Mouse (Mus musculus): ENCODE data around the gene Cd247.
A peak's percentile ranks its signal among the peaks of the same experiment; 100 is the strongest.

The Cd247 gene

GRCm38 (mm10) chr1:165853131-165853721 lies 64.7 kb downstream of the Cd247 start:
- no peak for DNase-seq (ENCODE audit: low spot score)

DNA sequence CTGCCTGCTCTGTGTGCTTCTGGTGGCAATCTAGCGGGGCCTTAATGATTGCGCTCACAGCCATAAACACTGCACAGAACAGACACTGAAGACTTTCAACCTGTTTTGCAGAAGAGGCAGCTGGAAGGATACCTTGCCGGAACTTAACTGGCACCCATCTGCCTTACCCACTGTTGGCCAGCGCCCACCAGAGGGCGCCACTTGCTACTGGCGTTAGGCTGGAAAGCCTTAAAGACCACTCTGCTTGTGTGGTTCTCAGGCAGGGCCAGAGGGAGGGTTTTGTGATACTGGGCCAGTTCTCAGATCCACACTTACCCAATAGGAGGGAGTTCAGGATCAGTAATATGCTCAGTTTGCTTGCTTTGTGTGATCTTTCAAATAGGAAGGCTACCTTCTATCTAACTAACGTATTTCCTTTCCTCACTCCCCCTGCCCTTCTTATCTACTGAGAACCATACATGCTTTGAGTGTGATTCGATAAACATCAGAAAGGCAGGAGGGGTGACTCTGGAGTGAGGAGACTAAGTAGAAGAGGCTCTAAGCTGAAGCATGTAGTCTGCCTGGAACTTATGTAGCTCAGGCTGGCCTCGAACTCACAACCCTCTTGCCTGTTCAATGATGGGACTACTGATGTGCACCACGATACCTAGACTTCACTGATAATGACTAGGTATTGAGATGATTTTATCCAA lies 65.4 kb downstream of the Cd247 start:
- peak; percentile 55 for DNase-seq (ENCODE audit: low spot score)

DNA sequence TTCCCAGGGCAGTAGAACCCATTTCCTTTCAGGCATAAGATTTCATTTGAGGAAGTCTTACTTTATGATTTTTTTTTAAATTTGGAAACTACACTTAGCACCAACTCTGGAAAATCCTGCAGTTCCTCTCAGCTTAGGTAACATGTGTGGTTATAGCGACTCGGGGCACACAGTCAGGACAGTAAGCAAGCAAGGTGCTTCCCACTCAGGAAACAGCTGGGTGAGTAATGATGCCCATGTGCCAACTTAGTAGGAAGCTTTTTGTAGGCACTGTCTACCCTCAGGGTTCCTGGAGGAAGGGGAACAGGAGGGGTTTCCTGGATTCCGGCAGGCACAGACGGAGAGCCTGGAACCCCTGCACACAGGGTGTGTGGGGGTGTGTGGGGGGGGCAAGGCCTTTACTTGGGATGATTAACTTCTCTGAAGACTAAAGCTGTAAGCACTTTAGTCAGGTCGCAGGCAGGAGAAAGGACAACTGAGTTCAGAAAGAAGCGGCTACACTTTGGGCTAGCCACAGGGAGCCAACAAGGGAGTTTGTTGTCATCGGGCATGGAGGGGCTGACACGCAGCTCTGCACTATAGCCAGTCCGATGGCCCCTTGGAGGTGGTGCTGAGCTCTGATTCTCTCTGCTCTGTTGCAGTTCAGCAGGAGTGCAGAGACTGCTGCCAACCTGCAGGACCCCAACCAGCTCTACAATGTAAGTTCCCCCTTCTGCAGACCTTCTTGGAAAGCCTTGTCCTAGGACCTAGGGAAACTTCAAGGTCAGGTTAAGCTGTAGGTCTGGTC lies 67.5 kb downstream of the Cd247 start:
- DNase-seq (ENCODE audit: low spot score): no peak

DNA sequence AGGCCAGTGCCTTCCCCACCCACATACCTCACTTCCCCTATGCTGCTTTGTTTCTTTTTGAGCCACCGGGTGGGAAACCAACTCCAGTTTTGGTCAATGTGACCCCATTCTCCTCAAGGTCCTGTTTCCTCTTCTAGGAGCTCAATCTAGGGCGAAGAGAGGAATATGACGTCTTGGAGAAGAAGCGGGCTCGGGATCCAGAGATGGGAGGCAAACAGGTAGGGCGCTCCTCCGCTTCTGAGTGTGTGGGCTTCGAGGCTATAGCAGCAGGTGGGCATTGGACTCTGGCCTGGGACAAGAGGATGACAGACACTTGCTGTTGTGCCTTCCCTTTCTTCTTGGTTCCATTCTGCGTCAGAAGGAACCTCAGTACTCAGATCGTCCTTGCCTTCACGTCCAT lies 68.8 kb downstream of the Cd247 start:
- DNase-seq (ENCODE audit: low spot score): no peak

- no peak for DNase-seq (ENCODE audit: low spot score)
These were observed 69.9 kb downstream of the Cd247 start for GRCm38 (mm10) chr1:165858356-165858755.

DNA sequence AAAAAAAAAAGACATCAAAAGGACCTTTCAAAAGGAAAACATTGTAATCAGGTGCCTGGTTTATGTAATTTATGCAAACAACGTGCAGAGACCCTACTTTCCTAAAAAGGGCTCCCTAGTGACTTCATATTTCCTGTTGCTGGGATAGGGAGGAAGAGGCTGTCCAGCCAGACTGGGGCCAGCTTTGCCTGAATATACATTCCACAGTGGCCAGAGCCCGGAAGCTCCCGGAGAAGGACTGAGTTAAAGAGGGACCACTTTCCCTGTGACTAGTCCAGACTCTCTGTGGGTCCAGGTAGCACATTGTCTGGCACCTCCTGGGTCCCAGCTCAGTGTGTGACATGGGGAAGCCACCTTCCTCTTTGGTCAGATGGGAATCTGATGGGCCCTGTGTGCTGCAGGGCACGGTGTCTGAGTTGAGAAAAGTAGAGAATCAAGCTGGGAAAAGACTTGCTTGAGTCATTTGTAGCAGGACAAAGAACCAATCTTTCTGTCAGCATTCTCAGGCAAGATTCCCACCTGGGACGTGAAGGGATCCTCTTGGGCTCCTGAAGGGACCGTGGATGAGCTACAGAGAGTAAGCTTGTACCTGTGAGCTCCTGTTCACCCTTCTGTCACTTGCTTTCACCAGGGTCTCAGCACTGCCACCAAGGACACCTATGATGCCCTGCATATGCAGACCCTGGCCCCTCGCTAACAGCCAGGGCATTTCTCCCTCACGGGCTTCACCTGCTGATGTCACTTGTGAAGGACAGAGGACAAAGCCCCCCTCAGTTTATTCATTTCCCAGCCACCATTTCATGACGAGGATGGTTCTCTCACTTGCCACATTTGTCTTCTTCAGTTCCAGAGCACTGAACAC lies 72.1 kb downstream of the Cd247 start:
- DNase-seq (ENCODE audit: low spot score): no peak

- no peak for DNase-seq (ENCODE audit: low spot score)
These were observed 72.7 kb downstream of the Cd247 start for GRCm38 (mm10) chr1:165861235-165861609.

DNA sequence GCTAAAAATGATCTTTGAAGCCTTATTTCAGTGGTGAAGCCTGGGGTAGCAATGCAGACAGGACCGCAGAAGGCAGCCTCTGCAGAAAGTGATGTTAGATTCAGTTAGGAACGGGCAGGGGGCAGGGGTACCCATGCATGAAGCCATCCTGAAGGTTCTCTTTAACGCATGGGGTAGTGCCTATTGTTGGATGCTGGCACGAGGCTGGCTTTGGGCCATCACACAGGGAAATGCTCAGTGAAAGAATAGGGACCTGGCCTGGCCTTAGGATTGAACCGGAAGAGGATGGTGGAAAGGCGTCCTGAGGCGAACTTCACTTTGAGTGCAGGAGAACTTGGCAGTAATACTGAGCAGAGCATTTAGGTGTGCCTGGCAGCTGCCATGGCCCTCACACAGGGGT lies 73.6 kb downstream of the Cd247 start:
- DNase-seq (ENCODE audit: low spot score): no peak

- no peak for DNase-seq (ENCODE audit: low spot score)
These were observed 76.6 kb downstream of the Cd247 start for GRCm38 (mm10) chr1:165864864-165865795.

DNA sequence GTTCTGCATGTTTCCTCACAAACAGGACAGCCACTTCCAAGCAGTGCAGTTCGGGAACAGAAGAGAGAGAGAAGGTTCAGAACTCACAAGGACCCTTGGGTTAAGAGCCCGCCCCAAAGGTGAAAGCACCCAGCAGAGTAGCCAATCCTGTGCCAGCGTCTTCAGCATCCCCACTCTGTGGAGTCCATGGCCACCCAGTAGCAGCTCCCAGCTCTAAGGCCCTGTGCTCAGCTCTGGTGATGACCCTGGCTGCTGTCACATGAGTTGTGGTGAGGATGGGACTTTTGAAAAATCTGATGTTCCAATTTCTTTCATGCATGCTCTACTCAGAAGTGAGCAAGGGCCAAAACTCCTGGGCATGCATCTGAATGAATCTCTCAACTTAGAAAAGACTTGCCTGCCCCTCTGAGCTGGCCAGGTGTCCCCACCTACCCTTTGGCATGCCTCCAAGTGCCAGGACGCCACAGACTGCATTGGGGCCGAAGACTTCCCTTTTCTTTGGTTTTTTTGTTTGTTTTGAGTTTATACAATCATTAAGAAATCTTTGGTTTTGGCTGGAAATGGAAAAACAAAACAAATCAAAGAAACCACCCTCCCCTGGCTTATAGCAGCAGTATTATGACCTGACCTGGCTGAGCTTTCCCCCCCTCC lies 78.3 kb downstream of the Cd247 start:
- no peak for DNase-seq (ENCODE audit: low spot score)

DNA sequence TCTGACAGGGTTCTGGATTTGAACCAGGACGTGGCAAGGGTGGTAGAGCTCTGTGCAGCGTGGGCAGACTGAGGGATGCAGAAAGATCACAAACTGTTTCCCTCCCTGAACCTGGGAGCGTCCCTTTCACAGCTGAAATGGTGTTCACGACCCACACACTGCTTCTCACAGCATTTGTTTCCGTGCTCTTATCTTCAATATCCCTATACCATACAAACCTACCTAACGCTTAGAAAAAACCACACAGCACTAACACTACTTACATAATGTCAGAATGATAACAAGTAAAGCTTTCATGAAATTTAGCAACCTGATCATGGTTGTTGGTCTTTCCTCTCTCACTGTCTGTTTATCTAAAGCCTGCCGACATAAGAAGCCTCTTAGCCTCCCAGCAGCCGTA lies 80.2 kb downstream of the Cd247 start:
- DNase-seq (ENCODE audit: low spot score): no peak

GRCm38 (mm10) chr1:165874645-165875044 lies 86.2 kb downstream of the Cd247 start:
- DNase-seq (ENCODE audit: low spot score): no peak

DNA sequence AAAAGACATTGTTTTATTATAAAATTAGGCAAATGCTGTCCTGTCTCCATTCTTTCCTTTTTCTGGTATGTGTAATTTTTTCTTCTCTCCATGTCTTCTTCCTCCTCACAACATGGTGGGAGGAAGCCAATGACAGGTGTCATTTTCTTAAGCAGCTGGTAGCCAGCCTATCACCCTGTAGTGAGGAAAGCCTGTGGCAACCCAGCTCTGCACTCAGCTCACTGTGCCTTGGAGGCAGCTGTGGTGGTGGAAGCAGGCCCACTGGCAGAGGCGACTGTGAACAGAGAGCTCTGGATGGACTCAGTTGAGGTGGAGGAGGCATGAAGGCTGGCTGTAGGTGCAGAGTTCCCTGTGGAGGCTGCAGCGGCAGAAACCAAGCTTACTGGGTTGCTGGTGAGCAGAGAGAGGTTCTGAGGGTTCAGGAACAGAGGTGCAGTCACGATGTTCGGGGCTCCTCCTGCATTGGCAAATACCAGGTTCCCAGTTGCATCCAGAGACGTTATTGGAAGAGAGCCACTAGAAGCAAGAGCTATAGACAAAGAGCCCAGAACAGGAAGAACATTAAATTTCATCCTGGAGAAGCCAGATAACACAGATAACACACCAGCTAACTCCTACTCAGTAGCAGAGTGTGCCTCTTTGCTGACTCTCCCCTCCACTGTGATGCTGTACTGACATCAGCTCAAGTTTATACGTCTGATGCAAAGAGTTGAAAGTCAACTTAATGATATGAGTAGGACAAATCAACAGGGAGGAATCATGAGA lies 87.2 kb downstream of the Cd247 start:
- no peak for DNase-seq (ENCODE audit: low spot score)

DNA sequence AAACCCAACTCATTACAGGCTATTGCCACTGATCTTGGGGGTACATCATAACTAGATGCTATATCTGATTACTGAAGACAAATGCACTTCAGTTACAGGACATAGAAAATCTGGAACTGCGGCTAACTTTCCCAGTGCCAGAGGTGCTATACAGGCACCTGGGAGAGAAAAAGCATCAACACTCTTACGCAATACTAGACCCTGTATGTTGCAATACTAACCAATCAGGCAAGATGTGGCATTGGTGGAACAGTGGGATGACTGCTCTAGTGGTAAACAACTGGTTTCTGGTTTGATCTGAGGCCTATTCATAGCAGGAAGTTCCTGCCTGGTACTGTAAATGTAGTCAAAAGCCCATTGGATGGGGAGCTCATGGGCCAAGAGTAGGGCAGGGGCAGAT lies 90.3 kb downstream of the Cd247 start:
- no peak for DNase-seq (ENCODE audit: low spot score)

DNA sequence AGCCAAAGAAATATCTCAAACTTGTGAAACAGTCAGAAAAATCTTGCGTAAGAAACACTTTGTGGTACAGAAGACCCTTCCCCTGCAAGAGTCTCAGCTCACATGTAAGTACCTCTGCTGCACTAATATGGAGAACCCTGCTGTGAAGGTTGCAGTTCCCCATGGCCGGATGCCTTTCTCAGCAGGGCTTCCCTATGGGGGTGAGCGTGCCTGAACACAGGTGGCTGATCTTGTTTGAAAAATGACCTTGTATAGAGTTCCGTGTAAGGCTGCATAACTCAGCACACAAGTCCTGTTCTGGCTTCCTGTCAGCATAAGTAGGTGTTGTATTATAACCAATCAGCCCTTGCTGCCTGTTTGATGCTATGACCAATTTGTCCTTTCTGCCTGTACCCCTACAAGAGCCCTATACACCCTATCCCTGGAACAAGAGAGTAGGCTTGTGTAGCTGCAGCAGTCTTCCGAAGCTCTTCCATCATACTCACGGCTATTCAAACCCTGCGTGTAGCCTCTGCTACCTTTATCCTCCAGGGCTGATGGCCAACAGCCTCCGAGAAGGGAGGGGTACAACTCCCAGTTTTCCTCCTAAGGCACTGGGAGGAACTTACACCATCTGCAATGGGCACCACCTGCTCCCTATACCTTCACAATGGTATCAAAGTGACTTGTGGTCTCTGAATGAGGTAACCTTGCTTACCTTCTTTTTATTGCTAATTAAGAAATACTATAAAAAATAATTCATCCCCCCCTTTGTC lies 93.8 kb downstream of the Cd247 start:
- no peak for DNase-seq (ENCODE audit: low spot score)

DNA sequence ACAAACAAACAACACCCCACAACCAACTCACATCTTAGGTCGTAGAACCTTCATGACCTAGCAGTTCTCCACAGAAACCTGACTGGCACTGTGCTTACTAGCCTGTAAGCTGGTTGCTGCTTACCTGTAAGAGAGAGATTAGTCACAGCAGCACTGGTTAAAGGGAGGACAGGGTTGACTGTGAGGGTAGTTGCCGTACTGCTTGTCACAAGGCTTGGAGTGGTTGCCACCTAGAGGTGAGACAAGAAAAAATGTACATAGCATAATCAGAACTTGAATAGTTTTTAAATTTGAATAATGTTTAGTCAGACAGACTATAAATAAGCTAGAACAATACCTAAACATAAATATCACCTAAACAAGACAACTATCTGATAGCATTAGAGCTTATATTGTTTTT lies 103.2 kb downstream of the Cd247 start:
- DNase-seq (ENCODE audit: low spot score): no peak

DNA sequence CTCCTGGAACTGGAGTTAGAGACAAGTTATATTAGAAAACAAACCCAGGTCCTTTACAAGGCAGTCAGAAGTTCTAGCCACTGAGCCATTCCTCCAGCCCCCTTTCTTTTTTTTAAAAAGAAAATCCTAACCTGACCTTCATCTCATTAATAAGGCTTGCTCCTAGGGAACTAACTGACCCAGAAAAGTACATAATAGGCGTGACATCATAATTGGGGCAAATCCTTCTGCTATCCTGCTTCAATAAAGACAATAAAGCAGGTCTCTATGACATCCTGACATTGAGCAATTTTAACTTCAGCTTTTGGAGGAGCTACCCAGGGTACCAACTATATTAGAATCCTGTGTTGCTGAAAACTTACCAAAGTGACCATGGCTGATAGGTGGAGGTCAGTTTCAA lies 115.1 kb downstream of the Cd247 start:
- no peak for DNase-seq (ENCODE audit: low spot score)

- no peak for DNase-seq (ENCODE audit: low spot score)
These were observed 119.7 kb downstream of the Cd247 start for GRCm38 (mm10) chr1:165908153-165908552.

DNA sequence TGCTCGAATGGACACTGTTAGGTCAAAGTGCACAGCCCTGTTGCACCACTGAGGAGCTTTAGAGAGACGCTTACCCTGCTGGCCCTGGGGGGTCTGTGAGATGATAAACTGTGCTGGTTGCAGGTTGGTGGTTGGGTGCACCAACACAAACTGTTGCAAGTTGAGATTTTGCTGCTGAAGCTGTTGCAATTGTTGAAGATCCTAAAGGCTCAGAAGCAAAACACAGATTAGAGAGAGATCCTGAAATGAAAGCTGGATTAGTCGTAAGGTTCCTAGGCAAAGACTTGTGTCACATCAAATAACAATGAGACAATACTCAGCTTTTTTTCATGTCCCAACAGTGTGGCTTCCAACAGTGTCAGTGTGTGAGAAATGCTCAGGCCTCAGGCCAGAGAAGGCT lies 120.3 kb downstream of the Cd247 start:
- DNase-seq (ENCODE audit: low spot score): no peak

Measured in spleen, adult 12 weeks (tissue).